Mouse (Mus musculus) T-helper 2 cell (primary cell): ENCODE results near the gene Ino80d.

ENCODE experiments used
- in situ Hi-C: fragments of 300-600 bp; cut with MboI, MseI; formaldehyde crosslinking; loops from one replicate; pipeline ENCODE4 v1.15.1; 2025; ENCODE audit warnings: high pct_unique_total_duplicates

The Ino80d gene

GRCm38 (mm10) chr1:62993348-62993747 is 121.1 kb downstream of the Ino80d start:
- in situ Hi-C loops = no loop called here

GRCm38 (mm10) chr1:62992648-62993047 is 121.8 kb downstream of the Ino80d start:
- in situ Hi-C loops = no loop called here

- in situ Hi-C loops = no loop called here
Observed at GRCm38 (mm10) chr1:62991021-62991420, 123.4 kb downstream of the Ino80d start.

- in situ Hi-C loops = no loop called here
Observed at GRCm38 (mm10) chr1:62987561-62987960, 126.9 kb downstream of the Ino80d start.

- in situ Hi-C loops = no loop called here
Observed at GRCm38 (mm10) chr1:62986267-62986666, 128.2 kb downstream of the Ino80d start.

- in situ Hi-C loops = no loop called here
Observed at GRCm38 (mm10) chr1:62984566-62984965, 129.9 kb downstream of the Ino80d start.

DNA sequence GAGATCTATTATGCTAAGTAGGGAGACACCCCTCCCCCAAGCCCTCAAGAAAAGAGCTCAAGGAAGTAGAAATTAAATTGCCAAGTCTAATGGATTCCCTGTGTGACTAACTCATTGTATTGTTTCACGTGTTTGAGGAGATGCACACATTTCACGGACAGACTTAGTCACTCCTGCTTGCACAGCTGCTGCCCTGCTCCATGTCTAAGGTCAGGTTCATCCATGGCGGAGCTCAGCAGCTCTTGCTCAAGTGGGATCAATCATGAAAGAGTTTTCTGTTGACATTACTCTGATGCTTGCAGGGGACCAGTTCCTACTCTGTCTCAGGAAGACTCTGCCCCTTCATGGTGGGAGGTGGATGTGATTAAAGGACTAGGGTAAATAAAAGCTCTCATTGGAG is 137.7 kb downstream of the Ino80d start:
- in situ Hi-C loops = no loop called here

- in situ Hi-C loops = no loop called here
Observed at GRCm38 (mm10) chr1:62966885-62967284, 147.6 kb downstream of the Ino80d start.

- in situ Hi-C loops = no loop called here
Observed at GRCm38 (mm10) chr1:62964291-62964690, 150.2 kb downstream of the Ino80d start.

DNA sequence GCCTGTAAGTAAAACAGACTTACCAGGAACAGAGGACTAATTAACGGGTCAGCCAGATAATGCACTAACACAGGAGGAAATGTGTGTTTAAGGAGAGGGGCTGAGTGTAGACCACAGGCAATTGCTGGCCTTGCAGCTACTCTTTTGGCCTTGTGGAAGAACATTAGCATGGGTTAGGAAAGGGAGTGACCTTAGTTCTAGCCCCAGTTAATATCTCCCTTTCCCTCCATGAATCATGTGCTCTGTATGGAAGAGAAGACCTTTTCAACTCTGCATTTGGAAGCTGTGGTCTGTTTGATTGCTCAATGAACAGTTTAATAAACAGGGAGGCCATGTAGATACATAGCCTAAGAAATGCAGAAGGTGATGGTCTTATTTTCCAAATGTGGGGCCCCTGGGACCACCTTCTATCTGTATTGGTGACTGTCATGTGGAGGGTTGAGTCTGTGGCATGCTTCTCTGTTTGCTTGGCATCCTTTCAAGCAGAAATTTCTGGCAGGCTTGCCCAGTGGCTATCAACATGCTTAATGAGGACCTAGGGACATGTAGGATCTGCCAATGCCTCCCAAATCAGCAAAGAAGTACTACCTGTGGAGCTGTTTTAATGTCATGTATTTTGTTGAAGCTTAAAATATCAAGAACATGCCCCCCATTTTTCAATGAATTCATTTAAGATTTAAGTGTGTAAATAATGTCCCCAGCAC is 157.4 kb downstream of the Ino80d start:
- in situ Hi-C loops = no loop called here

DNA sequence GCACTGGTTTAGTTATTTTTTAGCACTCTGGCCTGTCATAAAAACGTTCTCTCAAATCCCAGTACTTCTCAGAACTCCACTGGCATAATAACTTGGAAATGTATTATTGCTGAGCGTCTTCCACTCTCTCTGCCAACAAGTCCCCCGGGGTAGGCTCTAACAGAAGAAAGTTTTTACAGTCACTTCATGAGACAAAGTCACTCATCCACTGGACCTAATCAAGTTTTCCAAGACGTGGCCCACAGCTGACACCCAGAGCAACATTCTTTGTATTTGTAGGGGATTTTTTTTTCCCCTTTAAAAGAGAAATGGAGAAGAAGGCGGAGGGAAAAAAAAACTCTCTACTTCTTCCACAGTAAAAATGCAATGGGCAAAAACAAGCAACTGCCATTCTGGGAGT is 157.9 kb downstream of the Ino80d start:
- in situ Hi-C loops = no loop called here

DNA sequence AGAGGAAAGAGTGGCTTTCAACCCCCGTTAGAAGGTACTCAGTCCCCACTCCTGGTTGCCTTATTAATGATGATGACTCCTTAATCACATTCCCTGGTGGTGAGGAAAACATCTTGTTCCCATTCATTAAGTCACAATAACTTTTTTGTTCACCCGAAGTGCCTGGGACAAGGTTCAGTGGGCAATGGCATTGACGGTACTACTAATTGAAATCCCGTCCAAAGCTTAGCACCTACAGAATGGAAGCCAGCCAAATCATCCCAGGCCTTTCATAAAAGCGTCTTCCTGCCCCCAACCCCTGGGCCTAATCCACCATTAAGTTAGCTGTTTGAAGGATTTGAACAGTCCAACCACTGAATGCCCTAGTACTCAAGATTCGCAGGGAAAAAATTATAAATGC is 159.1 kb downstream of the Ino80d start:
- in situ Hi-C loops = no loop called here

DNA sequence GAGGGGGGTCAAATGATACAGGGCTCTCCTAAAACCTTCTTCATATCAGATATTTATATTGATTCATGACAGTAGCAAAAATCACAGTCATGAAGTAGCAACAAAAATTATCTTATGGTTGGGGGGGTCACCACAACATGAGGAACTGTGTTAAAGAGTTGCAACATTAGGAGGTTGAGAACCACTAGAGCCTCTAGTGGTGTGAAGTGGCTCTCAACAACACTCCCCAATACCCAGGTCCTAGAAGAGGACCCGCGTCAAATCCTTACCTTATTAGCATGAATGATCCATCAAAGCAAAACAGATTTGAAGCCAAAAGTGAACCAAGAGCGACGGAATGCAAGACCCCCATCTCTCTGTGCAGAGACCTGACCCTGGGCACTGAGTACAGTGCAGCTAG is 161.4 kb downstream of the Ino80d start:
- in situ Hi-C loops = no loop called here

DNA sequence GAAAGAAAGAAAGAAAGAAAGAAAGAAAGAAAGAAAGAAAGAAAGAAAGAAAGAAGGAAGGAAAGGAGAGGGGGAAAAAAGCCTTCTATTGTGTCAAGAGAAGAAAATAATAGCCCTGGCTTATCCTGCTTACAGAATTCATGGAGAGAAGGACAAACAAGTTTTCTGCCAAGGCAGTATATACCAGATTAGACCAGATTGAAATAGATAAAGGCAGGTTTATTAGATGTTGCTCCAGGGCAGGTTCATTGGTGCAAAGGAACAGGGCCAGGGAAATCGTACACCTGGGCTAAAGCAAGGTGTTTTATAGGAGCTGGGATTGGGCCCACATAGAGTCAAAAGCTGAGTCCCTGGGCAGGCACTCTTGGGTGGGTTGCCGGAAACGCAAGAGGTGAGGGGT is 162.1 kb downstream of the Ino80d start:
- in situ Hi-C loops = no loop called here

DNA sequence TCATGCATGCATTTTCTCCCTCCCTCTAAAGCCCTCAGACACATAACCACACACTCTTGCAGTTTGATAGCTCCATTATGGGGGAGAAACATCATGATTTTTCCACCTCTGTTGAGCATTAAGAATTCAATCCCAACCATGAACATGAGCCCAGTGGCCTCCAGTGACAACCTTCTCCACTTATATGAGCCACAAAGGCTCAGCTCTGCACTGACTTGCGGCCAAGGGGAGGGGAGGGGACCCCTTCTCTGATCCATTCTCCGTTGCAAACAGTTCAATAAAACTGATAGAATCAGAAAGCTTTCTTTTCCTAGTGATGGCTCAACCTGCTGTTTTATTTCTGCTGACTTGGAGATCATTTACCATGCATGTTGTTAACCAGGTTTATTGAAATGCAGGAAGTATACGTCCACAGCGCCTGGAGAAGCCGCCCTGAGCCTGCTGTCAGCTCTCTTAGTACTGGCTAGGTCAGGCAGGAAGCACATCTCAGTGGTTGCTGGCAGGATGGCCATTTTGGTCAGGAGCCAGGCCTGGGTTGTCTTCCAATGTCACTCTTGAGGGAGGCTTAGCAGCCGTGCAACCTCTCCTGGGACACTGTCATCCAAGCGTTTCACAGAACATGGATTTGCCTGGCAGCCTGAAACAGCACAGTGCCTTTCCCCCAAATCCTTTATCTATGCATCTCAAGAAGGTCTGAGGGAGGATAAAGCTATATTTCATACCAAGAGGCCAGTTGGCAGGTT is 163.2 kb downstream of the Ino80d start:
- in situ Hi-C loops = no loop called here

- in situ Hi-C loops = no loop called here
Observed at GRCm38 (mm10) chr1:62950526-62950925, 163.9 kb downstream of the Ino80d start.

- in situ Hi-C loops = no loop called here
Observed at GRCm38 (mm10) chr1:62947807-62948206, 166.7 kb downstream of the Ino80d start.

DNA sequence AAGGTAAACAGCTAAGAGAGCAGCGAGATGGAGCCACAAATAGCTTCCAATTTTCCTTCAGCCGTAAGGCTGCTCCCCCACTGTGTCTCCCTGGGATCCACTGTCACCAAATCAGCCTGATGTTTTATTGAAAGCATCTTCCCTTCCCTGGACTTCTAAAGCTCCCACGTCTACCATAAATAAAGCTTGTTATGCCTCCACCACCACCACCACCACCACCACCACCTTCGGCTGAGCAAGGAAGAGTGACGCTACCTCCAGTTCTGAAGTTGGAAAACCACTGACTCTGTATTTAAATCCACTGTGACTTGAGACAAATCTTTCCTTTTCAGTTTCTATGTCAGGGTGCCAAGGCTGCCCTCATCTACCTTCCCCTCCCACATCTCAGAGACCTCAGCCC is 167.5 kb downstream of the Ino80d start:
- in situ Hi-C loops = no loop called here

- in situ Hi-C loops = no loop called here
Observed at GRCm38 (mm10) chr1:62934752-62935329, 179.6 kb downstream of the Ino80d start.

DNA sequence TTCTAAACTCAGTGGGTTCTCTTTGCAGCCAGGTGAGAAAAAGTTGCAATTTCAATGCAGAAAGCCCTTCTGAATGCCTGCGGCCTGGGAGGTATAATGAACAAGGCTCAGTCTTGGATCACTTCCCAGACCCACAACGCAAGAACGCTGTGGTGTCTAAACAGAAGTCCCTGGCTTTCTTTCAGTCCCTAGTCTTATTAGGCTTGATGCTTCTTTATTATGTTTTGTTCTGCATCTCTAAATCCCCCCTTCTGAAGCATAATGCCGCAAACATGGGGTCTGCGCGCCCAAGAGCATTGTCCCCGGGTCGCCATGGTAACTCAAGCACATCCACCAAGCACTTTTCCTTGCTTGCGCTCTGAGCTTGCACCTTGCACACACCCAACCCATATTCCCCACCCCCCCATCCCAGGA is 180.4 kb downstream of the Ino80d start:
- in situ Hi-C loops = no loop called here

- in situ Hi-C loops = no loop called here
Observed at GRCm38 (mm10) chr1:62933288-62934099, 181.0 kb downstream of the Ino80d start.

GRCm38 (mm10) chr1:62929477-62929876 is 185.0 kb downstream of the Ino80d start:
- in situ Hi-C loops = no loop called here
